Mouse (Mus musculus): Measurements from ENCODE around the gene Ube2g2.

- no peak for TF ChIP-seq CTCF (IDR thresholded peaks at IDR 0.05; ENCODE audit: extremely low read depth, insufficient read depth, low read length)
- TF ChIP-seq POLR2A (IDR thresholded peaks at IDR 0.05; ENCODE audit: extremely low read depth, insufficient read depth, low read length), result no peak
Measured at GRCm38 (mm10) chr10:77682994-77683393, 60.9 kb downstream of the Ube2g2 start.
